Mouse (Mus musculus) small intestine, adult 2 months (tissue): ENCODE results near the gene Ugt1a7c. TPM values are rescaled to one million over a fixed set of nuclear protein-coding genes. Genes with fewer than 3 reads are reported as not detected.

Experiments
- H3K27ac ChIP-seq: fragments of 200-500 bp; 2 replicates; pipeline ENCODE4 v1.5.1; 2012; ENCODE audit warnings: low read depth, low read length, control low read depth, inconsistent platforms; ENCODE audit not compliant: insufficient read depth
- H3K27me3 ChIP-seq: fragments of 200-500 bp; 2 replicates; pipeline ENCODE4 v1.6.1; 2012; ENCODE audit warnings: mild to moderate bottlenecking, moderate library complexity, low read length, inconsistent platforms; ENCODE audit not compliant: control insufficient read depth, insufficient read depth
- H3K36me3 ChIP-seq: fragments of 200-500 bp; 2 replicates; pipeline ENCODE4 v1.6.1; 2012; ENCODE audit warnings: mild to moderate bottlenecking, low read length, control low read depth, inconsistent platforms; ENCODE audit not compliant: control insufficient read depth, insufficient read depth
- H3K4me1 ChIP-seq: fragments of 200-500 bp; 2 replicates; pipeline ENCODE4 v1.6.1; 2012; ENCODE audit warnings: low read length, inconsistent platforms, mixed read lengths; ENCODE audit not compliant: control insufficient read depth, insufficient read depth, insufficient read length
- H3K4me3 ChIP-seq: fragments of 200-500 bp; 2 replicates; pipeline ENCODE4 v1.5.1; 2012; ENCODE audit warnings: low read depth, mild to moderate bottlenecking, control low read depth, inconsistent platforms, low read length, moderate library complexity
- CTCF ChIP-seq: fragments of 200-500 bp; IDR thresholded peaks from 2 replicates; pipeline ENCODE4 v1.5.1; 2012; ENCODE audit warnings: low read depth, mild to moderate bottlenecking, control low read depth, inconsistent platforms, low read length, moderate library complexity, mixed read lengths; ENCODE audit not compliant: insufficient replicate concordance, insufficient read length; ENCODE audit errors: extremely low read depth
- POLR2A ChIP-seq: fragments of 200-500 bp; IDR thresholded peaks from 2 replicates; pipeline ENCODE4 v1.6.1; 2012; ENCODE audit warnings: low read depth, mild to moderate bottlenecking, control low read depth, inconsistent platforms, low read length, moderate library complexity
- WGBS: fragments of 180-500 bp; shearing (Covaris S2); methylation state at CpG from one replicate; pipeline ENCODE4 v1.1.7; 2018; 5-methylcytosine and 5-hydroxymethylcytosine counted together
- polyA plus RNA-seq: library from polyadenylated mRNA; depleted of rRNA; stranded (reverse); fragments of >200 nt; gene quantifications from 2 replicates; pipeline ENCODE4 v1.2.3, GENCODE M21; 2012

The Ugt1a7c gene
- polyA plus RNA-seq, 1 experiment: 60.9 TPM

- Histone ChIP-seq H3K4me1 (peaks cover 15% of the 10 kb centered on the region; the same call in 1 of the 2 replicates), H3K4me3 (no peak overlapping the region), H3K27ac (no peak overlapping the region), H3K36me3 (peaks cover 8% of the 10 kb centered on the region), H3K27me3 (no peaks in the 10 kb centered on the region)
- WGBS: 74% methylated on average over 10 of the region's 10 CpGs
- no peak for TF ChIP-seq POLR2A
- TF ChIP-seq CTCF: no peak
Measured at GRCm38 (mm10) chr1:88215466-88216380, 120.9 kb downstream of the Ugt1a7c start.

GRCm38 (mm10) chr1:88216551-88216950, 121.7 kb downstream of the Ugt1a7c start:
- 61% methylated on average over 2 of the region's 2 CpGs for WGBS
- Histone ChIP-seq H3K4me1 (peaks cover 12% of the 10 kb centered on the region; the same call in 1 of the 2 replicates), H3K27me3 (no peaks in the 10 kb centered on the region), H3K27ac (no peak overlapping the region), H3K4me3 (no peak overlapping the region), H3K36me3 (peaks cover 8% of the 10 kb centered on the region)
- TF ChIP-seq CTCF (no peak), POLR2A (no peak)

GRCm38 (mm10) chr1:88217144-88217543, 122.3 kb downstream of the Ugt1a7c start:
- Histone ChIP-seq H3K27ac (no peak overlapping the region), H3K27me3 (no peaks in the 10 kb centered on the region), H3K36me3 (peaks cover 8% of the 10 kb centered on the region), H3K4me3 (no peak overlapping the region), H3K4me1 (peaks cover 9% of the 10 kb centered on the region; the same call in 1 of the 2 replicates)
- TF ChIP-seq POLR2A: no peak
- TF ChIP-seq CTCF: no peak
- 65% methylated on average over 2 of the region's 2 CpGs for WGBS

- no peak overlapping the region for H3K4me3 ChIP-seq
- no peaks in the 10 kb centered on the region for H3K27me3 ChIP-seq
- H3K27ac ChIP-seq: no peak overlapping the region
- 42% methylated on average over 3 of the region's 3 CpGs for WGBS
- H3K36me3 ChIP-seq: peaks cover 8% of the 10 kb centered on the region
- peaks cover 7% of the 10 kb centered on the region; the same call in 1 of the 2 replicates for H3K4me1 ChIP-seq
- TF ChIP-seq CTCF (no peak), POLR2A (no peak)
Measured at GRCm38 (mm10) chr1:88217576-88217975, 122.7 kb downstream of the Ugt1a7c start.

- Histone ChIP-seq H3K4me1 (peaks cover 7% of the 10 kb centered on the region; the same call in 1 of the 2 replicates), H3K36me3 (peaks cover 8% of the 10 kb centered on the region), H3K4me3 (no peak overlapping the region), H3K27me3 (no peaks in the 10 kb centered on the region), H3K27ac (no peak overlapping the region)
- no peak for TF ChIP-seq CTCF
- TF ChIP-seq POLR2A: no peak
- 79% methylated on average over 9 of the region's 9 CpGs for WGBS
Measured at GRCm38 (mm10) chr1:88218051-88218450, 123.2 kb downstream of the Ugt1a7c start.

- Histone ChIP-seq H3K27ac (no peak overlapping the region), H3K4me3 (no peak overlapping the region), H3K4me1 (peaks cover 7% of the 10 kb centered on the region; the same call in 1 of the 2 replicates), H3K27me3 (no peaks in the 10 kb centered on the region), H3K36me3 (peaks cover 8% of the 10 kb centered on the region)
- TF ChIP-seq POLR2A (no peak), CTCF (no peak)
- 50% methylated on average over 4 of the region's 4 CpGs for WGBS
Measured at GRCm38 (mm10) chr1:88218591-88218990, 123.7 kb downstream of the Ugt1a7c start.

GRCm38 (mm10) chr1:88219054-88219453, 124.2 kb downstream of the Ugt1a7c start:
- TF ChIP-seq CTCF (no peak), POLR2A (no peak)
- Histone ChIP-seq H3K4me1 (peaks cover 2% of the 10 kb centered on the region; the same call in 1 of the 2 replicates), H3K27ac (no peak overlapping the region), H3K27me3 (no peaks in the 10 kb centered on the region), H3K4me3 (no peak overlapping the region), H3K36me3 (peaks cover 8% of the 10 kb centered on the region)
- 18% methylated on average over 1 of the region's 1 CpGs for WGBS
